Mouse (Mus musculus): Measurements from ENCODE around the gene E330021D16Rik. TPM values are rescaled to one million over a fixed set of nuclear protein-coding genes. Genes with fewer than 3 reads are reported as not detected.

Gene E330021D16Rik
- total RNA-seq, 2 experiments from 2014 or later: not detected

Other genes starting within 250 kb of the E330021D16Rik start
- gene Grin2b, start 242.1 kb downstream of the E330021D16Rik start, total RNA-seq (2014; fragmentation: Nextera tagmentation): not detected in 2 replicates
- not detected in 2 replicates for gene Grin2b, start 242.1 kb downstream of the E330021D16Rik start, total RNA-seq (2017)
- gene Gm8994, start 88.0 kb downstream of the E330021D16Rik start, total RNA-seq (2014; fragmentation: Nextera tagmentation): not detected in 2 replicates
- gene Gm8994, start 88.0 kb downstream of the E330021D16Rik start, total RNA-seq (2017): not detected in 2 replicates
- gene Atf7ip, start 90.6 kb upstream of the E330021D16Rik start, total RNA-seq (2014; fragmentation: Nextera tagmentation): 121 and 135 TPM in 2 replicates
- 50.3 and 61.7 TPM in 2 replicates for gene Atf7ip, start 90.6 kb upstream of the E330021D16Rik start, total RNA-seq (2017)
- 2.1 TPM in 1 of 2 replicates, not detected in the other for gene Plbd1, start 246.4 kb upstream of the E330021D16Rik start, total RNA-seq (2014; fragmentation: Nextera tagmentation)
- 4.1 and 7.1 TPM in 2 replicates for gene Plbd1, start 246.4 kb upstream of the E330021D16Rik start, total RNA-seq (2017)